Mouse (Mus musculus) spleen, adult 2 months (tissue): Measurements from ENCODE around the gene St6galnac3.

Source experiments
- CTCF ChIP-seq: fragments of 200-500 bp; IDR thresholded peaks from 2 replicates; pipeline ENCODE4 v1.5.1; 2011; ENCODE audit warnings: mild to moderate bottlenecking, inconsistent platforms; ENCODE audit not compliant: insufficient read depth, insufficient read length, insufficient replicate concordance; ENCODE audit errors: extremely low read depth
- POLR2A ChIP-seq: fragments of 200-500 bp; IDR thresholded peaks from 2 replicates; pipeline ENCODE4 v1.6.1; 2011; ENCODE audit warnings: low read depth, low read length, inconsistent platforms

DNA sequence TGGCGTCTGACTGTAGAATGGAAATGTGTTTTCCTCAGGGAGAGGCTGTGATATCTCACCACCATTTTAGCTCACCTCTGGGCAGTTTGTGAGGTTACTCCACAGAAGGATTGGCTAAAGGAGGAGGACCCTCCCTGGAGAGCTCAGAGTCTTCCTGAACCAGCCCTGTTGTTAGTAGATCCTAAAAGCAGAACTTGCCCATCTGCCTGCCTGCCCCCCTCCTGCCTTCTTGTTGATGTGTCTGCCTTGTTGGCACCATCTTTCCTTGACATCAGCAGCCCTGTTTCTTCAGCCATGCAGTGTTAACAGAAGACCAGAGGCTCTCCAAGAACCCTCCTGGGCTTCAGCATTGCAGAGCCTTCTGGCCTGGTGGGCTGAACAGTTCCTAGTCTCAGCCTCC lies 18.1 kb downstream of the St6galnac3 start:
- TF ChIP-seq CTCF (no peak), POLR2A (no peak)
